Mouse (Mus musculus) cerebellum, postnatal 25 days (tissue): Measurements from ENCODE around the gene Stpg4.
A peak's percentile ranks its signal among the peaks of the same experiment; 100 is the strongest.

Experiments
- DNase-seq, 2 experiments: peaks; one replicate each; pipeline ENCODE4 v3.0.0; 2021; ENCODE audit warnings: mixed read lengths in 2 of 2

Stpg4 gene

GRCm38 (mm10) chr17:87427511-87427910, at the start of gene Stpg4:
Stpg4 (minus strand) TSS chr17:87427741.
- peak in 1 of 2 experiments; percentile 25 for DNase-seq

GRCm38 (mm10) chr17:87475356-87475755, 47.8 kb upstream of the Stpg4 start:
- no peak for DNase-seq

- DNase-seq, result no peak
Measured at GRCm38 (mm10) chr17:87474501-87474795, 46.9 kb upstream of the Stpg4 start.

- DNase-seq, result peak; percentile 70 to 71
Measured at GRCm38 (mm10) chr17:87473736-87474500, 46.4 kb upstream of the Stpg4 start.

- peak in 1 of 2 experiments; percentile 59 for DNase-seq
Measured at GRCm38 (mm10) chr17:87473441-87473735, 45.8 kb upstream of the Stpg4 start.

GRCm38 (mm10) chr17:87472879-87473278, 45.3 kb upstream of the Stpg4 start:
- no peak for DNase-seq

- no peak for DNase-seq
Measured at GRCm38 (mm10) chr17:87471661-87472060, 44.1 kb upstream of the Stpg4 start.

GRCm38 (mm10) chr17:87470797-87471196, 43.3 kb upstream of the Stpg4 start:
- DNase-seq, result no peak

- no peak for DNase-seq
Measured at GRCm38 (mm10) chr17:87470282-87470681, 42.7 kb upstream of the Stpg4 start.

GRCm38 (mm10) chr17:87469428-87469827, 41.9 kb upstream of the Stpg4 start:
- no peak for DNase-seq

GRCm38 (mm10) chr17:87468616-87469015, 41.1 kb upstream of the Stpg4 start:
- no peak for DNase-seq

- no peak for DNase-seq
Measured at GRCm38 (mm10) chr17:87461499-87461896, 34.0 kb upstream of the Stpg4 start.

GRCm38 (mm10) chr17:87460669-87461498, 33.3 kb upstream of the Stpg4 start:
- DNase-seq, result no peak

GRCm38 (mm10) chr17:87459750-87460668, 32.5 kb upstream of the Stpg4 start:
- DNase-seq, result peak; percentile 35 to 36

- peak; percentile 58 to 69 for DNase-seq
Measured at GRCm38 (mm10) chr17:87458911-87459749, 31.6 kb upstream of the Stpg4 start.

- DNase-seq, result no peak
Measured at GRCm38 (mm10) chr17:87457961-87458360, 30.4 kb upstream of the Stpg4 start.

- no peak for DNase-seq
Measured at GRCm38 (mm10) chr17:87454121-87454520, 26.6 kb upstream of the Stpg4 start.

GRCm38 (mm10) chr17:87453336-87453735, 25.8 kb upstream of the Stpg4 start:
- no peak for DNase-seq

- DNase-seq, result no peak
Measured at GRCm38 (mm10) chr17:87448881-87449280, 21.3 kb upstream of the Stpg4 start.

- no peak for DNase-seq
Measured at GRCm38 (mm10) chr17:87448339-87448738, 20.8 kb upstream of the Stpg4 start.

GRCm38 (mm10) chr17:87447612-87448200, 20.2 kb upstream of the Stpg4 start:
- DNase-seq, result peak in 1 of 2 experiments; percentile 52
